Mouse (Mus musculus): ENCODE results near the gene Gm765.

DNA sequence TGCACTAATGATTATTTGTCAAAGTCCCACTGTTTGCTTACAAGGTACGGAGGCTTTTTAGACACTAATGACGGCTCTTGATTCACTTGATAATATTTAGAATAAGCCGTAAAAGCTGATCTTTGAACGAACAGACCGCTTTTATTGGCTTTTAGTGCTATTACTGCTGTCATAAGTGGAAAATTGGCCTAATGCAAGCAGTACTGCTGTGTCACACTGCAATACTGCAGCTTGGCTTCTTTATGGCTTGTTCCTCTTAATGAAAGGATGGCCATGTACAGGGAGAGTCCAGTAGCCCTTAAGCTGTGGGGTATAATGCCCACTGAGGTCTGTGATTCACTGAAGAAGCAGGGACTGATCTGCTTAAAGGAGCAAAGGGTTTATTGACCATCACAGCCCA is 30.9 kb downstream of the Gm765 start:
- TF ChIP-seq CTCF (IDR thresholded peaks at IDR 0.05; ENCODE audit: insufficient read depth, low read depth, low read length) (no peak), POLR2A (IDR thresholded peaks at IDR 0.05; ENCODE audit: insufficient read depth, low read depth, low read length) (no peak)
